Comparison of ENCODE assay signal across 11 mouse cellular contexts in the genomic region with DNA sequence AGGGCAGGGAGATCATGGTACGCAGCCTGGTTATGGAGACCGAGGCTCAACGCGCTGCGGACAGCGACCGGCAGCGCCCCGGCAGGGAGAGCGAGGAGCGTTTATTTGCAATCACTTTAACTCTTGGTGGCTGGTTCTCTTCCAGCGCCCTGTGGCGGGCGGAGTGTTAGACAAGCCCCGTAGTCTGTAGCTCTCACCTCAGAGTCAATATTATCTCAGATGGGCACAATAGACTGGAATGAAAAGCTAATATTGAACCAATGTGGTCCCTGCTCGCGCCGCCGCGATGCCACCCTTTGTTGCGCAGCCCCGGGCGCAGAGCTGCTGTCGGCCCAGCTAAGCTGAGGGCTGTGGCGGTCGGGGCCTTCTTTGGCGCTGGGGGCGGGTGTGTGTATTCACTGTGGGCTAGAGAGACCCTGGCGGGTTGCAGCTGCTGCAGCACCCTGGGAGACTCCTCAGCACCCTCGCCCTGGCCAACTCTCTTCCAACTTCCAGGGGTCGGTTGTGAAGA. TPM values are rescaled to one million over a fixed set of nuclear protein-coding genes. Genes with fewer than 3 reads are reported as not detected.
DNase-seq lines count a peak whose midpoint lies in the region; ATAC-seq and TF ChIP-seq lines count a peak whose summit lies in the region.
"Had no signal": no experiment of that assay in that cellular context is flagged by ENCODE, and none has a peak within 500 bp of the region (broad histone marks: within the 10 kb centered on the region; RNA-seq: fewer than 3 reads in every experiment).

No protein-coding gene starts in this region.

- no peak for DNase-seq in heart, adult 11 months
- DNase-seq in stomach, postnatal 0 days (ENCODE audit: low spot score), result no peak
- peak; percentile 71 for DNase-seq in limb, embryonic 11.5 days (ENCODE audit: low spot score)
- DNase-seq: cerebellum, adult 18-20 months; thymus, postnatal 4 days had no signal

- no peak for ATAC-seq in heart, embryonic 11.5 days (replicated peaks; ENCODE audit: insufficient number of reproducible peaks, low FRiP score, low TSS enrichment)
- ATAC-seq in stomach, embryonic 14.5 days (ENCODE audit: insufficient number of reproducible peaks, insufficient read depth, low FRiP score, low read depth), result no peak
- ATAC-seq in stomach, postnatal 0 days (ENCODE audit: low FRiP score, low TSS enrichment), result no peak
- ATAC-seq in limb, embryonic 11.5 days (ENCODE audit: insufficient number of reproducible peaks, low FRiP score, low TSS enrichment, low read depth), result no peak
- ATAC-seq in stomach, embryonic 15.5 days (ENCODE audit: insufficient read depth, low FRiP score, low read depth), result no peak
- no peak for ATAC-seq in liver, embryonic 12.5 days
- no peak for ATAC-seq in megakaryocyte, adult 5-6 weeks (ENCODE audit: poor library complexity, severe bottlenecking)

- no peaks in the 10 kb centered on the region for H3K36me3 ChIP-seq in heart, embryonic 11.5 days (ENCODE audit: control insufficient read depth, insufficient read depth, low read length)
- no peaks in the 10 kb centered on the region for H3K36me3 ChIP-seq in stomach, embryonic 14.5 days (ENCODE audit: control insufficient read depth, insufficient read depth, low read length)
- H3K36me3 ChIP-seq in stomach, postnatal 0 days (ENCODE audit: control insufficient read depth, insufficient read depth, low read length), result no peaks in the 10 kb centered on the region
- no peaks in the 10 kb centered on the region for H3K36me3 ChIP-seq in limb, embryonic 11.5 days (ENCODE audit: control insufficient read depth, insufficient read depth, low read length)
- H3K36me3 ChIP-seq in stomach, embryonic 15.5 days, result no peaks in the 10 kb centered on the region
- H3K36me3 ChIP-seq in liver, embryonic 12.5 days, result no peaks in the 10 kb centered on the region

- under 1% methylated on average over 31 of the region's 31 CpGs for WGBS in heart, embryonic 11.5 days (ENCODE audit: insufficient replicate concordance)
- under 1% methylated on average over 31 of the region's 31 CpGs for WGBS in stomach, embryonic 14.5 days
- WGBS in stomach, postnatal 0 days, result 3% methylated on average over 31 of the region's 31 CpGs
- WGBS in limb, embryonic 11.5 days, result under 1% methylated on average over 31 of the region's 31 CpGs
- WGBS in stomach, embryonic 15.5 days, result 1% methylated on average over 31 of the region's 31 CpGs
- under 1% methylated on average over 31 of the region's 31 CpGs for WGBS in liver, embryonic 12.5 days (ENCODE audit: insufficient replicate concordance)

- H3K4me3 ChIP-seq in heart, embryonic 11.5 days (ENCODE audit: low read depth, low read length), result peak overlapping the region; percentile 26
- no peak overlapping the region for H3K4me3 ChIP-seq in stomach, embryonic 14.5 days (ENCODE audit: low read depth, low read length)
- no peak overlapping the region for H3K4me3 ChIP-seq in stomach, postnatal 0 days (ENCODE audit: low read depth, low read length)
- H3K4me3 ChIP-seq in limb, embryonic 11.5 days (ENCODE audit: low read depth, low read length), result peak overlapping the region; percentile 20; the same call in 1 of the 2 replicates
- H3K4me3 ChIP-seq in stomach, embryonic 15.5 days (replicated peaks), result no peak overlapping the region
- no peak overlapping the region for H3K4me3 ChIP-seq in liver, embryonic 12.5 days

- no peak overlapping the region for H3K9ac ChIP-seq in heart, embryonic 11.5 days (ENCODE audit: low read depth, low read length)
- no peak overlapping the region for H3K9ac ChIP-seq in stomach, embryonic 14.5 days (replicated peaks; ENCODE audit: low read depth, low read length)
- no peak overlapping the region for H3K9ac ChIP-seq in stomach, postnatal 0 days (ENCODE audit: low read length)
- H3K9ac ChIP-seq in limb, embryonic 11.5 days (ENCODE audit: low read length), result peak overlapping the region; percentile 12; the same call in 1 of the 2 replicates
- H3K9ac ChIP-seq in stomach, embryonic 15.5 days, result no peak overlapping the region
- H3K9ac ChIP-seq in liver, embryonic 12.5 days, result no peak overlapping the region
- H3K9ac ChIP-seq: liver, embryonic 14.5 days had no signal

- 0 out of 2 replicates have a peak, but pooled peaks cover 3% of the 10 kb centered on the region for H3K4me1 ChIP-seq in heart, embryonic 11.5 days (ENCODE audit: control insufficient read depth, insufficient read depth, low read length)
- H3K4me1 ChIP-seq in stomach, embryonic 14.5 days (ENCODE audit: control insufficient read depth, insufficient read depth, low read length), result no peaks in the 10 kb centered on the region
- H3K4me1 ChIP-seq in stomach, postnatal 0 days (replicated peaks; ENCODE audit: control insufficient read depth, insufficient read depth), result no peaks in the 10 kb centered on the region
- H3K4me1 ChIP-seq in limb, embryonic 11.5 days (ENCODE audit: control insufficient read depth, insufficient read depth, low read length), result no peaks in the 10 kb centered on the region
- H3K4me1 ChIP-seq in stomach, embryonic 15.5 days, result peaks cover 7% of the 10 kb centered on the region; the same call in 1 of the 2 replicates
- no peaks in the 10 kb centered on the region for H3K4me1 ChIP-seq in liver, embryonic 12.5 days

- H3K4me2 ChIP-seq in heart, embryonic 11.5 days, result peak overlapping the region; percentile 51
- H3K4me2 ChIP-seq in stomach, embryonic 14.5 days (replicated peaks; ENCODE audit: low read depth, low read length), result 0 out of 2 replicates have a peak overlapping the region, but pooled peaks have one; percentile 14
- H3K4me2 ChIP-seq in stomach, postnatal 0 days (replicated peaks; ENCODE audit: low read depth), result no peak overlapping the region
- peak overlapping the region; percentile 36 for H3K4me2 ChIP-seq in limb, embryonic 11.5 days (ENCODE audit: low read depth, severe bottlenecking)
- H3K4me2 ChIP-seq in stomach, embryonic 15.5 days, result peak overlapping the region; percentile 14; the same call in 1 of the 2 replicates
- H3K4me2 ChIP-seq in liver, embryonic 12.5 days, result no peak overlapping the region

- peaks cover 91% of the 10 kb centered on the region for H3K27me3 ChIP-seq in heart, embryonic 11.5 days (ENCODE audit: control insufficient read depth, insufficient read depth, low read length)
- H3K27me3 ChIP-seq in stomach, embryonic 14.5 days (ENCODE audit: control insufficient read depth, insufficient read depth, low read length), result peaks cover 76% of the 10 kb centered on the region
- H3K27me3 ChIP-seq in stomach, postnatal 0 days (ENCODE audit: control insufficient read depth, insufficient read depth, low read length), result peaks cover 48% of the 10 kb centered on the region
- peaks cover 74% of the 10 kb centered on the region for H3K27me3 ChIP-seq in limb, embryonic 11.5 days (ENCODE audit: control insufficient read depth, insufficient read depth, low read length)
- H3K27me3 ChIP-seq in stomach, embryonic 15.5 days (replicated peaks), result peaks cover 88% of the 10 kb centered on the region
- peaks cover 94% of the 10 kb centered on the region for H3K27me3 ChIP-seq in liver, embryonic 12.5 days (replicated peaks)

- no peak overlapping the region for H3K27ac ChIP-seq in heart, embryonic 11.5 days (ENCODE audit: low read depth, low read length)
- H3K27ac ChIP-seq in stomach, embryonic 14.5 days (ENCODE audit: low read length), result no peak overlapping the region
- H3K27ac ChIP-seq in stomach, postnatal 0 days (replicated peaks), result no peak overlapping the region
- H3K27ac ChIP-seq in limb, embryonic 11.5 days (replicated peaks; ENCODE audit: low read depth, low read length), result no peak overlapping the region
- no peak overlapping the region for H3K27ac ChIP-seq in stomach, embryonic 15.5 days
- H3K27ac ChIP-seq in liver, embryonic 12.5 days, result no peak overlapping the region
- H3K27ac ChIP-seq: liver, embryonic 14.5 days had no signal

- H3K9me3 ChIP-seq in heart, embryonic 11.5 days (replicated peaks; ENCODE audit: control insufficient read depth, low read length), result no peaks in the 10 kb centered on the region
- no peaks in the 10 kb centered on the region for H3K9me3 ChIP-seq in stomach, embryonic 14.5 days (ENCODE audit: control insufficient read depth, low read depth, low read length)
- H3K9me3 ChIP-seq in stomach, postnatal 0 days (ENCODE audit: control insufficient read depth, low read length), result no peaks in the 10 kb centered on the region
- H3K9me3 ChIP-seq in limb, embryonic 11.5 days (ENCODE audit: control insufficient read depth, low read length), result no peaks in the 10 kb centered on the region
- H3K9me3 ChIP-seq in stomach, embryonic 15.5 days, result no peaks in the 10 kb centered on the region
- H3K9me3 ChIP-seq in liver, embryonic 12.5 days (replicated peaks), result no peaks in the 10 kb centered on the region

- TF ChIP-seq CTCF in stomach, postnatal 0 days (IDR thresholded peaks at IDR 0.05; ENCODE audit: low read depth), result no peak

- TF ChIP-seq EP300 in stomach, postnatal 0 days (optimal IDR thresholded peaks at IDR 0.05), result no peak

RNA-seq across cellular contexts. Expression of gene Emx2, which starts 6.7 kb away (rescaled TPM):
- polyA plus RNA-seq in heart, embryonic 11.5 days (2014; fragmentation: Nextera tagmentation; extraction: Ambion mirVana), result 0.19 and 0.44 TPM in 2 replicates
- polyA plus RNA-seq in stomach, embryonic 14.5 days (2014; fragmentation: Nextera tagmentation; extraction: Ambion mirVana), result 0.22 and 0.30 TPM in 2 replicates
- polyA plus RNA-seq in stomach, postnatal 0 days (2015; fragmentation: Nextera tagmentation; extraction: Ambion mirVana), result 0.05 and 0.08 TPM in 2 replicates
- polyA plus RNA-seq in limb, embryonic 11.5 days (2014; fragmentation: Nextera tagmentation; extraction: Ambion mirVana), result 14.0 and 15.5 TPM in 2 replicates
- polyA plus RNA-seq in stomach, embryonic 15.5 days (2015; fragmentation: Nextera tagmentation; extraction: Ambion mirVana), result 0.08 and 0.37 TPM in 2 replicates
- 0.05 and 0.11 TPM in 2 replicates for polyA plus RNA-seq in liver, embryonic 12.5 days (2016; fragmentation: Nextera tagmentation; extraction: Ambion mirVana)
- total RNA-seq in megakaryocyte, adult 5-6 weeks (2015), result not detected in 2 replicates
- not detected in 2 replicates for total RNA-seq in megakaryocyte, adult 5-6 weeks (2017)

Comparison
In these comparisons a context has a peak if more than half of its experiments do, and no peak if none do; other contexts are left out.
1. H3K4me2 ChIP-seq: peak in heart, embryonic 11.5 days (single experiment), stomach, embryonic 14.5 days (single experiment), limb, embryonic 11.5 days (single experiment) and stomach, embryonic 15.5 days (single experiment); none in stomach, postnatal 0 days (single experiment) and liver, embryonic 12.5 days (single experiment).
2. H3K4me3 ChIP-seq: peak in heart, embryonic 11.5 days (single experiment) and limb, embryonic 11.5 days (single experiment); none in stomach, embryonic 14.5 days (single experiment), stomach, postnatal 0 days (single experiment), stomach, embryonic 15.5 days (single experiment) and liver, embryonic 12.5 days (single experiment).
3. RNA of gene Emx2, which starts 6.7 kb away (polyA plus RNA-seq): 14.0 to 15.5 TPM in limb, embryonic 11.5 days; 0.08 to 0.37 TPM in stomach, embryonic 15.5 days, 0.22 to 0.30 TPM in stomach, embryonic 14.5 days, 0.19 to 0.44 TPM in heart, embryonic 11.5 days, 0.05 to 0.11 TPM in liver, embryonic 12.5 days and 0.05 to 0.08 TPM in stomach, postnatal 0 days; every median in the first group is over 10 times any median in the second.